Mouse (Mus musculus) embryo, embryonic 10.5 days (tissue): ENCODE data around the gene Nhsl1.

Experiments
- DNase-seq: peaks from one replicate; pipeline ENCODE4 v3.0.0-alpha.2; 2015; ENCODE audit warnings: low spot score

The Nhsl1 gene

GRCm38 (mm10) chr10:18341444-18342196 is 22.8 kb downstream of the Nhsl1 start:
- peak; percentile 67 for DNase-seq

GRCm38 (mm10) chr10:18347231-18347630 is 28.4 kb downstream of the Nhsl1 start:
- DNase-seq, result no peak

- DNase-seq, result no peak
Measured at GRCm38 (mm10) chr10:18350781-18351180, 32.0 kb downstream of the Nhsl1 start.

GRCm38 (mm10) chr10:18352937-18353336 is 34.2 kb downstream of the Nhsl1 start:
- no peak for DNase-seq

- DNase-seq, result no peak
Measured at GRCm38 (mm10) chr10:18354103-18354502, 35.3 kb downstream of the Nhsl1 start.

GRCm38 (mm10) chr10:18356461-18356860 is 37.7 kb downstream of the Nhsl1 start:
- no peak for DNase-seq

GRCm38 (mm10) chr10:18357212-18357611 is 38.4 kb downstream of the Nhsl1 start:
- DNase-seq, result no peak

GRCm38 (mm10) chr10:18358461-18358860 is 39.7 kb downstream of the Nhsl1 start:
- DNase-seq, result no peak

GRCm38 (mm10) chr10:18360175-18360574 is 41.4 kb downstream of the Nhsl1 start:
- no peak for DNase-seq

GRCm38 (mm10) chr10:18365432-18365831 is 46.6 kb downstream of the Nhsl1 start:
- no peak for DNase-seq

- no peak for DNase-seq
Measured at GRCm38 (mm10) chr10:18366697-18367096, 47.9 kb downstream of the Nhsl1 start.

- no peak for DNase-seq
Measured at GRCm38 (mm10) chr10:18368111-18368510, 49.3 kb downstream of the Nhsl1 start.

GRCm38 (mm10) chr10:18370475-18371286 is 51.9 kb downstream of the Nhsl1 start:
- DNase-seq, result peak; percentile 70

- peak; percentile 50 for DNase-seq
Measured at GRCm38 (mm10) chr10:18371866-18372265, 53.1 kb downstream of the Nhsl1 start.

GRCm38 (mm10) chr10:18375301-18375700 is 56.5 kb downstream of the Nhsl1 start:
- peak; percentile 60 for DNase-seq

- no peak for DNase-seq
Measured at GRCm38 (mm10) chr10:18384766-18385165, 66.0 kb downstream of the Nhsl1 start.

GRCm38 (mm10) chr10:18386224-18386623 is 67.4 kb downstream of the Nhsl1 start:
- DNase-seq, result no peak

- peak; percentile 91 for DNase-seq
Measured at GRCm38 (mm10) chr10:18388784-18389575, 70.2 kb downstream of the Nhsl1 start.

GRCm38 (mm10) chr10:18390004-18390403 is 71.2 kb downstream of the Nhsl1 start:
- no peak for DNase-seq

GRCm38 (mm10) chr10:18391608-18392007 is 72.8 kb downstream of the Nhsl1 start:
- DNase-seq, result peak; percentile 72

- no peak for DNase-seq
Measured at GRCm38 (mm10) chr10:18392268-18392667, 73.5 kb downstream of the Nhsl1 start.

GRCm38 (mm10) chr10:18393740-18394139 is 75.0 kb downstream of the Nhsl1 start:
- DNase-seq, result peak; percentile 60
